Mouse (Mus musculus) hindbrain, embryonic 15.5 days (tissue): ENCODE measurements around the gene Atp8a2. TPM values are rescaled to one million over a fixed set of nuclear protein-coding genes. Genes with fewer than 3 reads are reported as not detected.

Source experiments
- ATAC-seq: fragments of 200-750 bp; cut with Nextera tagmentation; 2 replicates; pipeline ENCODE4 v1.8.0; 2017; ENCODE audit warnings: low read depth, moderate number of reproducible peaks, moderate TSS enrichment; ENCODE audit not compliant: low FRiP score
- H3K27ac ChIP-seq: fragments of 300-500 bp; sonication (generic); replicated peaks from 2 replicates; pipeline ENCODE4 v1.5.1; 2015; ENCODE audit warnings: mild to moderate bottlenecking, inconsistent platforms
- H3K27me3 ChIP-seq: fragments of 300-500 bp; sonication (generic); 2 replicates; pipeline ENCODE4 v1.6.1; 2015; ENCODE audit warnings: control low read depth, inconsistent platforms
- H3K36me3 ChIP-seq: fragments of 300-500 bp; sonication (generic); 2 replicates; pipeline ENCODE4 v1.6.1; 2015; ENCODE audit warnings: control low read depth, inconsistent platforms
- H3K4me1 ChIP-seq: fragments of 300-500 bp; sonication (generic); replicated peaks from 2 replicates; pipeline ENCODE4 v1.6.1; 2015; ENCODE audit warnings: control low read depth, inconsistent platforms
- H3K4me2 ChIP-seq: fragments of 300-500 bp; sonication (generic); 2 replicates; pipeline ENCODE4 v1.6.1; 2015; ENCODE audit warnings: moderate library complexity, mild to moderate bottlenecking, inconsistent platforms
- H3K4me3 ChIP-seq: fragments of 300-500 bp; sonication (generic); 2 replicates; pipeline ENCODE4 v1.5.1; 2015; ENCODE audit warnings: mild to moderate bottlenecking, inconsistent platforms
- H3K9ac ChIP-seq: fragments of 300-500 bp; sonication (generic); 2 replicates; pipeline ENCODE4 v1.6.1; 2015; ENCODE audit warnings: inconsistent platforms
- H3K9me3 ChIP-seq: fragments of 300-500 bp; sonication (generic); 2 replicates; pipeline ENCODE4 v1.6.1; 2016; ENCODE audit warnings: control low read depth, inconsistent platforms
- WGBS: fragments of 180-500 bp; shearing (Covaris S2); methylation state at CpG from one replicate; pipeline ENCODE4 v1.1.7; 2015; 5-methylcytosine and 5-hydroxymethylcytosine counted together
- polyA plus RNA-seq: library from polyadenylated mRNA; unstranded; fragments of >200 nt; fragmentation: Nextera tagmentation; extraction: Ambion mirVana; gene quantifications from 2 replicates; pipeline ENCODE4 v1.2.1, GENCODE M21; 2015

The Atp8a2 gene
- polyA plus RNA-seq, 1 experiment from 2014 or later, result 42.8 TPM

DNA sequence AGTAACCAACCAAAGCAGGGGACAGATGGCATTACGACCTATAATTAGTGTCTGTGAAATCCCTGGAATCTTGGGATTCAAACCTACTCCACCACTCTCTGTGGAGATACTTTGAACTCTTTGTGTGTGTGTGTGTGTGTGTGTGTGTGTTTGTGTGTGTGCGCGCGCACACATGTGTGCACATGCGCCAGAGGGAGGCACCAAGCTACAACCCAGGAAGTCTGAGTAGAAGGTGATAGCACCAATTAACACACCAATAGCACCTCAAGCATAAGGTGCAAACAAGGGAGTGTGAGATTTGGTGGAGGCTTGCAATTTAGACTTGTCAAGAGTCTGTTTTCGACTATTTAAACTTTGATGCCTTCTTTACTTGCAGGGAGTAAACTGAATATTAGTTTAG lies 308.9 kb downstream of the Atp8a2 start:
- H3K27me3 ChIP-seq, result no peaks in the 10 kb centered on the region

DNA sequence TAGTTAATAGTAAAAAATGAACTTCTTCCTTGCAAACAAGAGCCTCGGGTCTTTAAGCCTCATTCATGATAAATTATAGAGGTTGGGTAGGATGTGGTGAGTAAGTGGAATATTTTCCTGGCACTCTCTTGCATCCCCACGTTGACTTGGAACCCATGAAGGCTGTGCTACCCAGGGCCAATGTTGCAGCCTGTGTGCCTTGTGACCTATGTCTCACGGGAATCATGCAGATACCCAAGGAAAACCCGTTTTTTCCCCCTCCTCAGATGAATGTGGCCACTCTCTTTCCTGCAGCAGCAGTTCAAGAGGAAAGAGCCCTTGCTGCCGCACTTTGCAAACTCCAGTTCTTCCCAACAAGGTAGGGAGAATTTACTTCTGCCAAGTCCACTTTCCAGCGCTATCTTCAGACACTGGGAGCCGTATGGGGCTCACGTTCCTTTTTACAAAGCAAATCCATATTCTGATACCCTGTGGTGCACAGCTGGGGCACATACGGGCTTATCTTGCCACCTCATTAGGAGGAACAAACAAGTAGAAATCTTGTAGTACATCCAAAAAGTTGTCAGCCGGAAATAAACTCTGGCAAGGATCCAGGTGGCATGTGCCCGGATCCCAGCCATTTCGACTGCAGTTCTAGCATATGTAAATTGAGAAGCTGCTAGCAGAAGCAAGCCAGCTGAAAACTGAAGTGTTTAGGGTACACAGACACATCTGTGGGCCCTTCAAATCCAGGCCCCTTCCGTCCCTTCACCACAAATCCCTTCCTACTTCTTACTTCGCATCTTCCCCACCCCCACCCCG lies 309.7 kb downstream of the Atp8a2 start:
- Histone ChIP-seq H3K4me3 (no peak overlapping the region), H3K36me3 (no peaks in the 10 kb centered on the region), H3K27ac (no peak overlapping the region; the same call in 1 of the 2 replicates), H3K9ac (no peak overlapping the region), H3K4me2 (no peak overlapping the region), H3K9me3 (no peaks in the 10 kb centered on the region), H3K27me3 (no peaks in the 10 kb centered on the region), H3K4me1 (peaks cover 14% of the 10 kb centered on the region)
- 47% methylated on average over 15 of the region's 15 CpGs for WGBS
- 0 out of 2 replicates have a peak, but pooled peaks have one; percentile 36 for ATAC-seq

More for the DNA sequence above, 308.9 kb downstream of the Atp8a2 start:
- no peaks in the 10 kb centered on the region for H3K36me3 ChIP-seq
- ATAC-seq, result no peak
- H3K4me2 ChIP-seq, result no peak overlapping the region
- no peaks in the 10 kb centered on the region for H3K9me3 ChIP-seq
- WGBS, result 93% methylated on average over 6 of the region's 6 CpGs
- H3K4me1 ChIP-seq, result peaks cover 14% of the 10 kb centered on the region
- H3K27ac ChIP-seq, result no peak overlapping the region
- no peak overlapping the region for H3K4me3 ChIP-seq
- no peak overlapping the region for H3K9ac ChIP-seq

GRCm38 (mm10) chr14:59883517-59884069 lies 313.4 kb downstream of the Atp8a2 start:
- 82% methylated on average over 10 of the region's 10 CpGs for WGBS
- Histone ChIP-seq H3K36me3 (no peaks in the 10 kb centered on the region), H3K4me1 (peaks cover 14% of the 10 kb centered on the region), H3K27me3 (no peaks in the 10 kb centered on the region), H3K4me2 (no peak overlapping the region), H3K27ac (no peak overlapping the region), H3K9me3 (no peaks in the 10 kb centered on the region), H3K9ac (no peak overlapping the region), H3K4me3 (no peak overlapping the region)
- ATAC-seq, result no peak

GRCm38 (mm10) chr14:59880829-59881228 lies 316.1 kb downstream of the Atp8a2 start:
- no peak for ATAC-seq
- no peaks in the 10 kb centered on the region for H3K4me1 ChIP-seq
- 93% methylated on average over 3 of the region's 3 CpGs for WGBS
- H3K27me3 ChIP-seq, result no peaks in the 10 kb centered on the region
- H3K9me3 ChIP-seq, result no peaks in the 10 kb centered on the region
- no peak overlapping the region for H3K27ac ChIP-seq
- H3K9ac ChIP-seq, result no peak overlapping the region
- no peak overlapping the region for H3K4me3 ChIP-seq
- no peak overlapping the region for H3K4me2 ChIP-seq
- no peaks in the 10 kb centered on the region for H3K36me3 ChIP-seq

DNA sequence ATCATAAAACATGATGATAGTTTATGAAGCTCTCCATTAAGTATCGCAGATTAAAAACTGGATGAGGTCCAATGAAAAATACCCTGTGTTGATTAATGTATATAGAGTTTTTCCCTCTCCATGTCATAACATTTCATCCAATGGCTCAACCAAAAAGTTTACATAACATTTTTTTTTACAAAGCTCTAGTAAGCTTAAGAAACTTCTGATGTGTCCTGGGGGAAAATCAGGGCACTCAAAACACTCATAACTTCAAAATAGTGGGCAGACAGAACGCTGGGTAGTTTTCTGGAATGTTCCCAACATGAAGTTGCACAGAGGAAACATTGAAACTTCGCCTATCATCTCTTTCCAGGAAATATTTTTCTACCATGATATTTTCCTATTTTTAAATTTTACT lies 318.7 kb downstream of the Atp8a2 start:
- WGBS, result 84% methylated on average over 3 of the region's 3 CpGs
- ATAC-seq, result no peak

DNA sequence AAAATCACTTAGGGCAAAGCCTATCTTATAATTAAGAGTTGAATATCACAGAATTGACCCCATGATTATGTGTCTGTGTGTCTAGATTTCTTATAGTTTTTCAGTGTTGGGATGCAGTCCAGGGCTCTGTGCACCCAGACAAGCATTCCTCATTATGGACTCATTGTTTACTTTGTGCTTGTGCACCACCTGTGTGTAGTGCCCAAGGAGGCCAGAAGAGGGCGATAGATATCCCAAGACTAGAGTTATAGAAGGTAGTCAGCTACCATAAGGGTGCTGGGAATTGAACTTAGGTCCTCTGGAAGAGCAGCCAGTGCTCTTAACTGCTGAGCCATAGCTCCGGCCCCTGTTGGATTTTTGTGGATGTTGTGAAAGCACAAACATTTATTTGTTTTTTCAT lies 320.5 kb downstream of the Atp8a2 start:
- Histone ChIP-seq H3K9ac (no peak overlapping the region), H3K4me2 (no peak overlapping the region), H3K36me3 (no peaks in the 10 kb centered on the region), H3K9me3 (no peaks in the 10 kb centered on the region), H3K27ac (no peak overlapping the region), H3K4me3 (no peak overlapping the region), H3K27me3 (no peaks in the 10 kb centered on the region), H3K4me1 (no peaks in the 10 kb centered on the region)
- no peak for ATAC-seq
- WGBS, result 86% methylated on average over 2 of the region's 2 CpGs

More for the DNA sequence above, 318.7 kb downstream of the Atp8a2 start:
- H3K27ac ChIP-seq, result no peak overlapping the region
- no peak overlapping the region for H3K9ac ChIP-seq
- no peaks in the 10 kb centered on the region for H3K36me3 ChIP-seq
- no peaks in the 10 kb centered on the region for H3K27me3 ChIP-seq
- no peak overlapping the region for H3K4me2 ChIP-seq
- H3K4me3 ChIP-seq, result no peak overlapping the region
- no peaks in the 10 kb centered on the region for H3K4me1 ChIP-seq
- H3K9me3 ChIP-seq, result no peaks in the 10 kb centered on the region

GRCm38 (mm10) chr14:59868369-59868768 lies 328.6 kb downstream of the Atp8a2 start:
- ATAC-seq, result no peak
- no peak overlapping the region for H3K4me3 ChIP-seq
- no peaks in the 10 kb centered on the region for H3K9me3 ChIP-seq
- 0 out of 2 replicates have a peak, but pooled peaks cover 4% of the 10 kb centered on the region for H3K4me1 ChIP-seq
- 71% methylated on average over 7 of the region's 7 CpGs for WGBS
- no peak overlapping the region for H3K27ac ChIP-seq
- no peaks in the 10 kb centered on the region for H3K36me3 ChIP-seq
- H3K27me3 ChIP-seq, result no peaks in the 10 kb centered on the region
- H3K4me2 ChIP-seq, result no peak overlapping the region
- no peak overlapping the region for H3K9ac ChIP-seq

GRCm38 (mm10) chr14:59867749-59868148 lies 329.2 kb downstream of the Atp8a2 start:
- peak; percentile 56; the same call in 1 of the 2 replicates for ATAC-seq
- Histone ChIP-seq H3K27me3 (no peaks in the 10 kb centered on the region), H3K4me1 (0 out of 2 replicates have a peak, but pooled peaks cover 4% of the 10 kb centered on the region), H3K9me3 (no peaks in the 10 kb centered on the region), H3K27ac (no peak overlapping the region; the same call in 1 of the 2 replicates), H3K36me3 (no peaks in the 10 kb centered on the region), H3K4me3 (no peak overlapping the region), H3K9ac (no peak overlapping the region), H3K4me2 (no peak overlapping the region)
- WGBS, result 55% methylated on average over 7 of the region's 7 CpGs

DNA sequence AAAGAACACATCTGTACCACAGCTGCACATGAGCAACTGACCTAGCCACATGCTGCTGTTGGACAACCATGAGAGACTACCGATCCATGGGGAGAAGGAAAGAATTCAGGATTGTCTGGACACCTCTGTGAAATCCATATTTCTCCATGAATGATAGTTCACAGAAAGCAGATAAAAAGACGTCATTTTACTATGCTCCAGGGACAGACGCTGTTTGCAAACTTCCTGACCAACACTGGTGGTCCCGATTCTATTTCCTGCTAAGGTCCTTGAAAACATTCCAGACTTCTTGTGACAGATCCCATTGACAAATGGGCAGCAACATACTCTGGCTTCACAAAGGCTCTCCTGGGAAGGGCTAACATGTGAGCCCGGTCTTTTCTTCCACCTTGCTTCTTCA lies 331.0 kb downstream of the Atp8a2 start:
- H3K9ac ChIP-seq, result no peak overlapping the region
- ATAC-seq, result no peak
- no peak overlapping the region for H3K4me2 ChIP-seq
- H3K27me3 ChIP-seq, result no peaks in the 10 kb centered on the region
- H3K27ac ChIP-seq, result no peak overlapping the region
- 0 out of 2 replicates have a peak, but pooled peaks cover 4% of the 10 kb centered on the region for H3K4me1 ChIP-seq
- no peak overlapping the region for H3K4me3 ChIP-seq
- H3K36me3 ChIP-seq, result no peaks in the 10 kb centered on the region
- H3K9me3 ChIP-seq, result no peaks in the 10 kb centered on the region
- 85% methylated on average over 5 of the region's 5 CpGs for WGBS

- H3K27ac ChIP-seq, result no peak overlapping the region
- H3K9me3 ChIP-seq, result no peaks in the 10 kb centered on the region
- H3K4me2 ChIP-seq, result no peak overlapping the region
- no peak overlapping the region for H3K4me3 ChIP-seq
- no peaks in the 10 kb centered on the region for H3K36me3 ChIP-seq
- H3K27me3 ChIP-seq, result no peaks in the 10 kb centered on the region
- WGBS, result 47% methylated on average over 4 of the region's 4 CpGs
- peak; percentile 65; the same call in 1 of the 2 replicates for ATAC-seq
- H3K9ac ChIP-seq, result no peak overlapping the region
- no peaks in the 10 kb centered on the region for H3K4me1 ChIP-seq
These were observed 334.6 kb downstream of the Atp8a2 start for GRCm38 (mm10) chr14:59862351-59862750.

DNA sequence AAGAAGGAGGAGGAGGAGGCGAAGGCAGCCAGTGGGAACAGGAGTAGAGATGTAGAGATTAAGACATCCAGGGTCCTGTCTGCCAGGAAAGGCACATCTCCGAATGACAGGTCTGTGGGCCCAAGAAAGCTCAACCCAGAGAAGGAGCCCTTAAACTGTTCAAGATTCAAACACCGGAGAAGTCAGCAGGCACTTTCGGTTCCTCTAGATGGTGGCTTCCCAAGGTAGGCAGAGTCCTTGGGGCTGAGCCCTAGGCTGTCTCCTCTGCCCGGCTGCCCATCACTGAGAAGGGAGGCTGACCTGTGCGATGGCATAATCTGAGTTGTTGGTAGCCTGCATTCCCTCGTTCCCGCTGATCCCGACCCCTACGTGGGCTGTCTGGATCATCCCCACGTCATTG lies 337.1 kb downstream of the Atp8a2 start:
- Histone ChIP-seq H3K36me3 (peaks cover 12% of the 10 kb centered on the region; the same call in 1 of the 2 replicates), H3K4me2 (no peak overlapping the region), H3K27me3 (no peaks in the 10 kb centered on the region), H3K9me3 (no peaks in the 10 kb centered on the region), H3K9ac (no peak overlapping the region), H3K27ac (no peak overlapping the region), H3K4me3 (no peak overlapping the region), H3K4me1 (no peaks in the 10 kb centered on the region)
- no peak for ATAC-seq
- 95% methylated on average over 11 of the region's 11 CpGs for WGBS

DNA sequence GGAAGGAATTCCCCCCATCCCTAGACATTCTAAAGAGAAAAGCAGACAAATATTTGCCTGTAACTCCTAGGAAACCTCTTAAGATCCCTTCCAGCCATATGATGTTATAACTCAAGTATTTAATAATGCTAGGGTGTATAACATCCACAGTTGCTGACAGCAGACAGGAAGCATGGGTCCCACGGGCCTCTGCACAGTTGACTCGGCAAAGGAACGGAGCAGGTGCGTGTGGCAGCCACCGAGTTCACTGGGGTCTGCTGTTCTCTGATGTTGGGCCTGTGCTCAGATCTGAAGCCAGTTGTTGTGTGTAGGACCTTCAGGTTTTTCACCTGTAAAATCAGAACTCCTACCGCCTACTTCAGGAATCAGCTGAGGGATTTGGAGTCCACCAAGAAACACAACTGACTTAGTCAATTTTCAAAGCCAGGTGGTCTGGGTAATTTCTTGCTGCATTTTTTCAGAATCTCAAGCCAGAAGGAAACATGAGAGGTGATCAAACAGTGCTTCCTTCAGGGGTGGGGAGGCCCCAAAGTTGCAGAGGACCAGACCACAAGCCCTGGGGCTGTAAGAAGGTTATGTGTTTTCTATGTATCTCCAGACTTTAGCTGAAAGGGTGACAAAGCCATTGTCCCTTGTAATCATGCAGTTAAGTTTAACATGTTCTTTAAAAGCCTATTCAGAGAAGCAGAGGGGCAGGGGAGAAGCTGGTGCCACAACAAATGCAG lies 338.3 kb downstream of the Atp8a2 start:
- ATAC-seq, result no peak
- no peak overlapping the region for H3K27ac ChIP-seq
- H3K4me1 ChIP-seq, result no peaks in the 10 kb centered on the region
- 76% methylated on average over 6 of the region's 6 CpGs for WGBS
- no peak overlapping the region for H3K4me3 ChIP-seq
- H3K4me2 ChIP-seq, result no peak overlapping the region
- H3K9ac ChIP-seq, result no peak overlapping the region
- peaks cover 12% of the 10 kb centered on the region; the same call in 1 of the 2 replicates for H3K36me3 ChIP-seq
- H3K9me3 ChIP-seq, result no peaks in the 10 kb centered on the region
- no peaks in the 10 kb centered on the region for H3K27me3 ChIP-seq
